Mouse (Mus musculus): ENCODE measurements around the gene Dapk1. TPM values are rescaled to one million over a fixed set of nuclear protein-coding genes. Genes with fewer than 3 reads are reported as not detected.
A peak's percentile ranks its signal among the peaks of the same experiment; 100 is the strongest.
"Not testable (repeated sequence)": the region's sequence is repeated elsewhere in the genome, so short reads cannot be mapped to it uniquely, and the experiment has no call there.

Gene Dapk1
- polyA plus RNA-seq, 1 experiment from 2014 or later = 40.8 TPM

GRCm38 (mm10) chr13:60610971-60611370, 9.2 kb downstream of the Dapk1 start:
- 64% methylated on average over 6 of the region's 6 CpGs for WGBS
- H3K9ac ChIP-seq (ENCODE audit: low read length); H3K27me3 ChIP-seq (ENCODE audit: control insufficient read depth, insufficient read depth, low read depth, low read length); ATAC-seq (ENCODE audit: low read depth); H3K4me1 ChIP-seq (replicated peaks; ENCODE audit: control insufficient read depth, insufficient read depth, low read length); H3K4me2 ChIP-seq (ENCODE audit: low read depth, low read length); H3K36me3 ChIP-seq (ENCODE audit: control insufficient read depth, insufficient read depth, low read length); H3K4me3 ChIP-seq (ENCODE audit: low read length); H3K27ac ChIP-seq (ENCODE audit: low read length); H3K9me3 ChIP-seq (ENCODE audit: control insufficient read depth, low read length): not testable (repeated sequence)

- Histone ChIP-seq H3K27me3 (ENCODE audit: control insufficient read depth, insufficient read depth, low read depth, low read length) (no peaks in the 10 kb centered on the region), H3K9me3 (ENCODE audit: control insufficient read depth, low read length) (no peaks in the 10 kb centered on the region), H3K4me1 (replicated peaks; ENCODE audit: control insufficient read depth, insufficient read depth, low read length) (peaks cover 8% of the 10 kb centered on the region), H3K27ac (ENCODE audit: low read length) (no peak overlapping the region), H3K36me3 (ENCODE audit: control insufficient read depth, insufficient read depth, low read length) (peaks cover 3% of the 10 kb centered on the region; the same call in 1 of the 2 replicates), H3K4me3 (ENCODE audit: low read length) (no peak overlapping the region), H3K4me2 (ENCODE audit: low read depth, low read length) (no peak overlapping the region), H3K9ac (ENCODE audit: low read length) (no peak overlapping the region)
- 58% methylated on average over 3 of the region's 3 CpGs for WGBS
- no peak for ATAC-seq (ENCODE audit: low read depth)
Measured at GRCm38 (mm10) chr13:60612160-60612559, 10.4 kb downstream of the Dapk1 start.

- H3K27ac ChIP-seq (ENCODE audit: low read length) = no peak overlapping the region
- 73% methylated on average over 8 of the region's 8 CpGs for WGBS
- peaks cover 5% of the 10 kb centered on the region for H3K4me1 ChIP-seq (replicated peaks; ENCODE audit: control insufficient read depth, insufficient read depth, low read length)
- H3K4me3 ChIP-seq (ENCODE audit: low read length) = no peak overlapping the region
- no peaks in the 10 kb centered on the region for H3K27me3 ChIP-seq (ENCODE audit: control insufficient read depth, insufficient read depth, low read depth, low read length)
- no peaks in the 10 kb centered on the region for H3K9me3 ChIP-seq (ENCODE audit: control insufficient read depth, low read length)
- H3K4me2 ChIP-seq (ENCODE audit: low read depth, low read length) = no peak overlapping the region
- peaks cover 3% of the 10 kb centered on the region; the same call in 1 of the 2 replicates for H3K36me3 ChIP-seq (ENCODE audit: control insufficient read depth, insufficient read depth, low read length)
- no peak overlapping the region for H3K9ac ChIP-seq (ENCODE audit: low read length)
- peak; percentile 20; the same call in 1 of the 2 replicates for ATAC-seq (ENCODE audit: low read depth)
Measured at GRCm38 (mm10) chr13:60614154-60614553, 12.4 kb downstream of the Dapk1 start.

- WGBS = 54% methylated on average over 15 of the region's 15 CpGs
Measured at GRCm38 (mm10) chr13:60615057-60615650, 13.4 kb downstream of the Dapk1 start.

DNA sequence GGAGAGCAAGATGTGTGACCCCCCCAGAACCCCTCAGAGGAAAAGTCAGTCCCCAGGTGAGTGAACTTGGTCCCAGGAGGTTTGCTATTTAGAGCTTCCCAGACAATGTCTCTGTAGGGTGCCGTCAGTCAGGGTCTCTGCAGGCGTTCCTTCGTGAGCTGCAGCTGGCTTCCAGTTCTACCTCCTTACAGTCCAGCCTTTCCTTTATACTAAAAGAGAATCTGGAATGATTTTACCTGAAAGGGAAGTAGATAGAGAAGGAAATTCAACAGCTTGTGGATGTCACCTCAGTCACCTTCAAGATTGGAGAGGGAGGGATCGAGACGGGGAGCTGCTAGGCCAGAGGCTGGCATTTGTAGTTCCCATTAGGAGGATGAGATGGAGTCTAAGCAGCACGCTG, 14.3 kb downstream of the Dapk1 start:
- H3K9ac ChIP-seq (ENCODE audit: low read length) = no peak overlapping the region
- peaks cover 3% of the 10 kb centered on the region; the same call in 1 of the 2 replicates for H3K36me3 ChIP-seq (ENCODE audit: control insufficient read depth, insufficient read depth, low read length)
- H3K4me1 ChIP-seq (replicated peaks; ENCODE audit: control insufficient read depth, insufficient read depth, low read length) = peaks cover 5% of the 10 kb centered on the region
- ATAC-seq (ENCODE audit: low read depth) = no peak
- no peaks in the 10 kb centered on the region for H3K9me3 ChIP-seq (ENCODE audit: control insufficient read depth, low read length)
- H3K27me3 ChIP-seq (ENCODE audit: control insufficient read depth, insufficient read depth, low read depth, low read length) = no peaks in the 10 kb centered on the region
- WGBS = 83% methylated on average over 6 of the region's 6 CpGs
- no peak overlapping the region for H3K27ac ChIP-seq (ENCODE audit: low read length)
- H3K4me2 ChIP-seq (ENCODE audit: low read depth, low read length) = no peak overlapping the region
- no peak overlapping the region for H3K4me3 ChIP-seq (ENCODE audit: low read length)

More at GRCm38 (mm10) chr13:60615057-60615650, 13.4 kb downstream of the Dapk1 start:
- no peak; the same call in 1 of the 2 replicates for ATAC-seq (ENCODE audit: low read depth)
- Histone ChIP-seq H3K9me3 (ENCODE audit: control insufficient read depth, low read length) (no peaks in the 10 kb centered on the region), H3K36me3 (ENCODE audit: control insufficient read depth, insufficient read depth, low read length) (peaks cover 3% of the 10 kb centered on the region; the same call in 1 of the 2 replicates), H3K4me1 (replicated peaks; ENCODE audit: control insufficient read depth, insufficient read depth, low read length) (peaks cover 5% of the 10 kb centered on the region), H3K9ac (ENCODE audit: low read length) (no peak overlapping the region), H3K27me3 (ENCODE audit: control insufficient read depth, insufficient read depth, low read depth, low read length) (no peaks in the 10 kb centered on the region), H3K4me3 (ENCODE audit: low read length) (no peak overlapping the region), H3K4me2 (ENCODE audit: low read depth, low read length) (no peak overlapping the region), H3K27ac (ENCODE audit: low read length) (no peak overlapping the region)

GRCm38 (mm10) chr13:60618287-60618686, 16.5 kb downstream of the Dapk1 start:
- H3K9ac ChIP-seq (ENCODE audit: low read length) = no peak overlapping the region
- H3K27ac ChIP-seq (ENCODE audit: low read length) = no peak overlapping the region
- H3K9me3 ChIP-seq (ENCODE audit: control insufficient read depth, low read length) = no peaks in the 10 kb centered on the region
- no peaks in the 10 kb centered on the region for H3K36me3 ChIP-seq (ENCODE audit: control insufficient read depth, insufficient read depth, low read length)
- 38% methylated on average over 9 of the region's 9 CpGs for WGBS
- ATAC-seq (ENCODE audit: low read depth) = no peak
- peaks cover 5% of the 10 kb centered on the region for H3K4me1 ChIP-seq (replicated peaks; ENCODE audit: control insufficient read depth, insufficient read depth, low read length)
- no peak overlapping the region for H3K4me2 ChIP-seq (ENCODE audit: low read depth, low read length)
- H3K27me3 ChIP-seq (ENCODE audit: control insufficient read depth, insufficient read depth, low read depth, low read length) = no peaks in the 10 kb centered on the region
- no peak overlapping the region for H3K4me3 ChIP-seq (ENCODE audit: low read length)

GRCm38 (mm10) chr13:60619723-60620122, 18.0 kb downstream of the Dapk1 start:
- H3K27me3 ChIP-seq (ENCODE audit: control insufficient read depth, insufficient read depth, low read depth, low read length) = no peaks in the 10 kb centered on the region
- no peaks in the 10 kb centered on the region for H3K9me3 ChIP-seq (ENCODE audit: control insufficient read depth, low read length)
- 43% methylated on average over 6 of the region's 6 CpGs for WGBS
- no peak overlapping the region for H3K9ac ChIP-seq (ENCODE audit: low read length)
- no peak overlapping the region for H3K4me2 ChIP-seq (ENCODE audit: low read depth, low read length)
- H3K27ac ChIP-seq (ENCODE audit: low read length) = no peak overlapping the region
- ATAC-seq (ENCODE audit: low read depth) = no peak
- H3K4me3 ChIP-seq (ENCODE audit: low read length) = no peak overlapping the region
- no peaks in the 10 kb centered on the region for H3K36me3 ChIP-seq (ENCODE audit: control insufficient read depth, insufficient read depth, low read length)
- peaks cover 2% of the 10 kb centered on the region for H3K4me1 ChIP-seq (replicated peaks; ENCODE audit: control insufficient read depth, insufficient read depth, low read length)

- Histone ChIP-seq H3K4me2 (ENCODE audit: low read depth, low read length) (no peak overlapping the region), H3K9me3 (ENCODE audit: control insufficient read depth, low read length) (no peaks in the 10 kb centered on the region), H3K9ac (ENCODE audit: low read length) (no peak overlapping the region), H3K4me3 (ENCODE audit: low read length) (no peak overlapping the region), H3K36me3 (ENCODE audit: control insufficient read depth, insufficient read depth, low read length) (no peaks in the 10 kb centered on the region), H3K27me3 (ENCODE audit: control insufficient read depth, insufficient read depth, low read depth, low read length) (no peaks in the 10 kb centered on the region), H3K4me1 (replicated peaks; ENCODE audit: control insufficient read depth, insufficient read depth, low read length) (peaks cover 2% of the 10 kb centered on the region), H3K27ac (ENCODE audit: low read length) (no peak overlapping the region)
- peak; percentile 30 for ATAC-seq (ENCODE audit: low read depth)
- 59% methylated on average over 4 of the region's 4 CpGs for WGBS
Measured at GRCm38 (mm10) chr13:60621411-60621965, 19.7 kb downstream of the Dapk1 start.

DNA sequence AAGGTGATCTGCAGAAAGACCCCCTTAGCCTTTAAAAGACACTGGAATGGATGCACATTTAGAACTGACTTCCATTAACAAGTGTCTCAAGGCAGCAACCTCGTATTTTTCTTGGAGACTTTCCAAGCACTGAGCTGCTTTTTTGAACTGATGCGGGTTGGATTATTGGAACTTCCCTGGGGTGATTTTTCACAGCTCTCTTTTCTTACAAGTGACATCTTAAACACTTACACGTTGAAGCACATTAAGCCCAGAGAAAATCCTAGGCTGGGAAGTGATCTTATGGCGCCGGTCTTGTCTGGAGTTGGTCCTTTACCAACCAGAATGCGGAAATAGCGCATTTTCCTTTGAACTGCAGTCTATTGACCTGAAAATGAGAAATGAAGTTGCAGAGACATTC, 23.8 kb downstream of the Dapk1 start:
- H3K4me1 ChIP-seq (replicated peaks; ENCODE audit: control insufficient read depth, insufficient read depth, low read length) = no peaks in the 10 kb centered on the region; the same call in 1 of the 2 replicates
- H3K27ac ChIP-seq (ENCODE audit: low read length) = no peak overlapping the region
- no peak overlapping the region for H3K9ac ChIP-seq (ENCODE audit: low read length)
- no peak overlapping the region for H3K4me3 ChIP-seq (ENCODE audit: low read length)
- no peak overlapping the region for H3K4me2 ChIP-seq (ENCODE audit: low read depth, low read length)
- no peak for ATAC-seq (ENCODE audit: low read depth)
- no peaks in the 10 kb centered on the region for H3K9me3 ChIP-seq (ENCODE audit: control insufficient read depth, low read length)
- WGBS = 64% methylated on average over 7 of the region's 7 CpGs
- H3K36me3 ChIP-seq (ENCODE audit: control insufficient read depth, insufficient read depth, low read length) = no peaks in the 10 kb centered on the region
- no peaks in the 10 kb centered on the region for H3K27me3 ChIP-seq (ENCODE audit: control insufficient read depth, insufficient read depth, low read depth, low read length)

Data from lung, embryonic 16.5 days (tissue).